ENCODE assay signal across 7 mouse cellular contexts in the genomic region with DNA sequence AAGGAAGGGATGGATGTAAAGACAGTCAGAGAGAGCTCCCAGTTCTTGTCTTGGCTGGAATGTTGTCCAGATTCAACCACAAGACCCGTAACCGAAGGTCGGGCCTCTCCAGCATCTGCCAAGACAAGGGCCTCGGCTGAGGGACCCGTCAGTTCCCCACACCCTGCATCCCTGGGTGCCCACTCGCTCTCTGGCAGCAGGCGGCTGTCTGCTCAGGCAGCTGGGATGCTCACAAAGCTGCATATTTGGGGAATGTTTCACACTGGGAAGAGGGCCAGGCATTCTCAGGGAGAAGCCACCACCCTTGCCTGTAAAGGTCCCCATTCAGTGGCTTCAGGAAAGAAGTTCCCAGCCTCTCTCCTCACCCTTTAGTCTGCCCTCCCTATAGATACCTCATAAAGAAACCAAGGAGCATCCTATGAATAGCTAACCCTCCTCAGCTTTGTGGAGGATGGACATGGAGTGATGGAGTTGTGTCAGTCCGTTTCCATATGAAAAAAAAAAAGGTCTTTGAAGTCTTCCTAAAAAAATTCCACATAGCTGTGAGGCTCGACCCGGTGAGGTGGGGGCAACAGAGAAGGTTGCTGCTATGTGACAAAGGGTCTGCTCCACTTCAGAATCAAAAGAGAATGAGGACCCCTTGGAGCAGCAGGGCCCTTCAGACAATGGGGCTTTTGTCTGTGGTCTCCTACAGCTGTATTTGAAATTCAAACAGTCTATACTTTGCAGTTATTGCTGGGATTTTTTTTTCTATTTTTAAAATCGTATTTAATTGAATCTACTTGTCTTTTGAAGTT.
DNase-seq lines count a peak whose midpoint lies in the region; ATAC-seq lines count a peak whose summit lies in the region.

No protein-coding gene starts in this region.

- peak overlapping the region; percentile 98 for H3K27ac ChIP-seq in forebrain, embryonic 12.5 days
- H3K27ac ChIP-seq in hindbrain, embryonic 12.5 days = peak overlapping the region; percentile 91
- H3K27ac ChIP-seq in midbrain, embryonic 13.5 days = peak overlapping the region; percentile 88

- H3K9ac ChIP-seq in forebrain, embryonic 12.5 days = peak overlapping the region; percentile 57
- peak overlapping the region; percentile 36; the same call in 1 of the 2 replicates for H3K9ac ChIP-seq in hindbrain, embryonic 12.5 days
- H3K9ac ChIP-seq in midbrain, embryonic 13.5 days (replicated peaks) = peak overlapping the region; percentile 68

- H3K4me2 ChIP-seq in forebrain, embryonic 12.5 days = peak overlapping the region; percentile 61
- peak overlapping the region; percentile 47 for H3K4me2 ChIP-seq in hindbrain, embryonic 12.5 days (replicated peaks)
- H3K4me2 ChIP-seq in midbrain, embryonic 13.5 days (replicated peaks) = peak overlapping the region; percentile 52

- no peak for ATAC-seq in forebrain, embryonic 12.5 days (ENCODE audit: low FRiP score)
- ATAC-seq in hindbrain, embryonic 12.5 days (ENCODE audit: low FRiP score) = no peak
- ATAC-seq in midbrain, embryonic 13.5 days = no peak

- H3K27me3 ChIP-seq in forebrain, embryonic 12.5 days = no peaks in the 10 kb centered on the region
- H3K27me3 ChIP-seq in hindbrain, embryonic 12.5 days = no peaks in the 10 kb centered on the region
- H3K27me3 ChIP-seq in midbrain, embryonic 13.5 days = no peaks in the 10 kb centered on the region

- H3K9me3 ChIP-seq in forebrain, embryonic 12.5 days = no peaks in the 10 kb centered on the region
- no peaks in the 10 kb centered on the region for H3K9me3 ChIP-seq in hindbrain, embryonic 12.5 days (replicated peaks)
- no peaks in the 10 kb centered on the region for H3K9me3 ChIP-seq in midbrain, embryonic 13.5 days

- WGBS in forebrain, embryonic 12.5 days = 20% methylated on average over 11 of the region's 11 CpGs
- 16% methylated on average over 11 of the region's 11 CpGs for WGBS in hindbrain, embryonic 12.5 days
- WGBS in midbrain, embryonic 13.5 days = 15% methylated on average over 11 of the region's 11 CpGs

- DNase-seq in NIH3T3 (ENCODE audit: low read depth) = peak; percentile 78
- peak; percentile 41 to 55 for DNase-seq in adrenal gland, postnatal 36 days
- DNase-seq in spleen, adult 18-20 months = no peak
- no peak for DNase-seq in thymus, postnatal 14 days

- peak overlapping the region; percentile 29 for H3K4me3 ChIP-seq in forebrain, embryonic 12.5 days (replicated peaks)
- peak overlapping the region; percentile 28 for H3K4me3 ChIP-seq in hindbrain, embryonic 12.5 days
- peak overlapping the region; percentile 36 for H3K4me3 ChIP-seq in midbrain, embryonic 13.5 days (replicated peaks)

- H3K36me3 ChIP-seq in forebrain, embryonic 12.5 days (replicated peaks) = peaks cover 26% of the 10 kb centered on the region
- no peaks in the 10 kb centered on the region for H3K36me3 ChIP-seq in hindbrain, embryonic 12.5 days
- peaks cover 14% of the 10 kb centered on the region for H3K36me3 ChIP-seq in midbrain, embryonic 13.5 days

- H3K4me1 ChIP-seq in forebrain, embryonic 12.5 days = peaks cover 92% of the 10 kb centered on the region
- peaks cover 80% of the 10 kb centered on the region for H3K4me1 ChIP-seq in hindbrain, embryonic 12.5 days
- peaks cover 95% of the 10 kb centered on the region for H3K4me1 ChIP-seq in midbrain, embryonic 13.5 days (replicated peaks)

Comparison
In these comparisons a context has a peak if more than half of its experiments do, and no peak if none do; other contexts are left out.
1. DNase-seq: peak in NIH3T3 (single experiment) and adrenal gland, postnatal 36 days (2 of 2); none in spleen, adult 18-20 months (0 of 2) and thymus, postnatal 14 days (single experiment).
2. Peak in every context shown above with its lines, with median percentiles within 50 percentile points of each other: H3K27ac ChIP-seq, H3K4me2 ChIP-seq, H3K4me3 ChIP-seq and H3K9ac ChIP-seq.